Mouse (Mus musculus) lung, adult 2 months (tissue): ENCODE results near the gene Cdca3.
"Not testable (repeated sequence)": the region's sequence is repeated elsewhere in the genome, so short reads cannot be mapped to it uniquely, and the experiment has no call there.

ENCODE experiments used
- CTCF ChIP-seq: fragments of 200-500 bp; IDR thresholded peaks from 2 replicates; pipeline ENCODE4 v1.5.1; 2011; ENCODE audit warnings: mild to moderate bottlenecking, low read length, control low read depth; ENCODE audit not compliant: insufficient read depth
- POLR2A ChIP-seq: fragments of 200-500 bp; IDR thresholded peaks from 2 replicates; pipeline ENCODE4 v1.6.1; 2011; ENCODE audit warnings: low read depth, mild to moderate bottlenecking, control low read depth, low read length, borderline replicate concordance; ENCODE audit errors: extremely low read depth

DNA sequence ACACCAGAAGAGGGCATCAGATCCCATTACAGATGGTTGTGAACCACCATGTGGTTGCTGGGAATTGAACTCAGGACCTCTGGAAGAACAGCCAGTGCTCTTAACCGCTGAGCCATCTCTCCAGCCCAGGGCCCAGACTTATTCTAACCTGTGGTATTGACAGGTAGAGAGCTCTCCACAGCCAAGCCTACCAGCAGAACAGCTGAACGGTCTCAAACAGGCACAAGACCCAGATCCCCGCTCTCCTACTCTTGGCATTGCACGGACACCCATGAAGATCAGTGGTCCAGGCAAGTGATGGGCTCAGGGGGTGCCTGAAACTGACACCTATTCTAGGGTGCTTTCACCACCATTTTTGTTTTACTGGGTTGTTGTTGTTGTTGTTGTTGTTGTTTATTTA lies 1.9 kb downstream of the Cdca3 start:
- not testable (repeated sequence) for TF ChIP-seq POLR2A, CTCF
